Mouse (Mus musculus) myocyte (in vitro differentiated cells): Measurements from ENCODE around the gene Ccna2.

Experiments
- CEBPB ChIP-seq: IDR thresholded peaks from 2 replicates; pipeline ENCODE4 v1.6.1; 2011; ENCODE audit warnings: mild to moderate bottlenecking, moderate library complexity; ENCODE audit not compliant: poor library complexity, insufficient read depth, severe bottlenecking
- E2F4 ChIP-seq: IDR thresholded peaks from one replicate; pipeline ENCODE4 v1.6.1; 2011; ENCODE audit warnings: mild to moderate bottlenecking, control low read depth, moderate library complexity; ENCODE audit not compliant: insufficient read depth
- MAX ChIP-seq: IDR thresholded peaks from one replicate; pipeline ENCODE4 v1.6.1; 2011; ENCODE audit warnings: low read depth, mild to moderate bottlenecking, control low read depth
- MYOD1 ChIP-seq, 3 experiments: IDR thresholded peaks; one replicate each; pipeline ENCODE4 v1.6.1; 2011; ENCODE audit warnings: control low read depth in 2 of 3, low read depth in 2 of 3, mild to moderate bottlenecking in 2 of 3, moderate library complexity in 1 of 3; ENCODE audit not compliant: insufficient read length in 2 of 3, control insufficient read depth in 1 of 3
- MYOG ChIP-seq, 3 experiments: IDR thresholded peaks; one replicate each; pipeline ENCODE4 v1.6.1; 2011; ENCODE audit warnings: control low read depth in 2 of 3, low read depth in 2 of 3, mild to moderate bottlenecking in 2 of 3; ENCODE audit not compliant: insufficient read length in 2 of 3, control insufficient read depth in 1 of 3, insufficient read depth in 1 of 3
- POLR2A ChIP-seq: IDR thresholded peaks from one replicate; pipeline ENCODE4 v1.6.1; 2011; ENCODE audit warnings: low read depth, mild to moderate bottlenecking, control low read depth, moderate library complexity; ENCODE audit not compliant: insufficient read length
- POLR2AphosphoS2 ChIP-seq: IDR thresholded peaks from one replicate; pipeline ENCODE4 v1.6.1; 2011; ENCODE audit warnings: low read depth, control low read depth; ENCODE audit not compliant: insufficient read length
- REST ChIP-seq: IDR thresholded peaks from one replicate; pipeline ENCODE4 v1.6.1; 2011; ENCODE audit warnings: mild to moderate bottlenecking, control low read depth, moderate library complexity; ENCODE audit not compliant: insufficient read depth, insufficient read length
- SRF ChIP-seq: IDR thresholded peaks from one replicate; pipeline ENCODE4 v1.6.1; 2011; ENCODE audit warnings: low read depth; ENCODE audit not compliant: control insufficient read depth, insufficient read length
- TCF12 ChIP-seq: IDR thresholded peaks from one replicate; pipeline ENCODE4 v1.6.1; 2011; ENCODE audit warnings: mild to moderate bottlenecking, control low read depth; ENCODE audit not compliant: poor library complexity, insufficient read depth, severe bottlenecking
- USF1 ChIP-seq: IDR thresholded peaks from one replicate; pipeline ENCODE4 v1.6.1; 2011; ENCODE audit warnings: low read depth, mild to moderate bottlenecking, control low read depth, moderate library complexity

DNA sequence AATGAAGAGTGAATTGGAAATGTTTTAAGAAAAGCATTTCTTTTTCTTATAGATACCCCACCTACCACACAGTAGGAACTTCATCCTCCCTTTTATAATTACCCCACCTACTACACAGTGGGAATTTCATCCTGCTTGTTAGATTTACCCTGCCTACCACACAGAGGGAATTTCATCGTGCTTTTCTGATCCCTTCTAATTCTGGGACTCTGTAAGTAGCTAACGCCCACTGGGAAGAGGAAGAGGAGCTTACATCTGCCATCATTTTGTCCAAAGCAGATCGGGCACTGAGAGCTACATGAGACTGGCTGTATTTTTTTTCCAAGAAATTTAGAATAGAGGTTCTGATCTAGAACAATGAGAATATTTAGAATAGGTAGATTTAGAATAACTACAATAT, 27.0 kb downstream of the Ccna2 start:
- no peak for TF ChIP-seq POLR2A
- TF ChIP-seq CEBPB: no peak
- TF ChIP-seq SRF: no peak
- no peak for TF ChIP-seq REST
- TF ChIP-seq USF1: no peak
- no peak for TF ChIP-seq POLR2AphosphoS2
- TF ChIP-seq TCF12: no peak
- TF ChIP-seq E2F4: no peak
- no peak for TF ChIP-seq MAX
- TF ChIP-seq MYOG (IDR thresholded peaks at IDR 0.05; ENCODE audit: control insufficient read depth in 1 of 3, insufficient read depth in 1 of 3, insufficient read length in 2 of 3, low read depth in 2 of 3): no peak
- TF ChIP-seq MYOD1 (IDR thresholded peaks at IDR 0.05; ENCODE audit: control insufficient read depth in 1 of 3, insufficient read length in 2 of 3, low read depth in 2 of 3): no peak
